Mouse (Mus musculus): ENCODE results near the gene Gabbr2. TPM values are rescaled to one million over a fixed set of nuclear protein-coding genes. Genes with fewer than 3 reads are reported as not detected.

The Gabbr2 gene
- total RNA-seq, 2 experiments from 2014 or later, result 242 to 264 TPM

- no peak for DNase-seq (ENCODE audit: extremely low spot score in 1 of 2, low spot score in 2 of 2)
- intact Hi-C loops (cut with DNase I), result no loop called here
These were observed 242.7 kb downstream of the Gabbr2 start for GRCm38 (mm10) chr4:46749015-46749414.

GRCm38 (mm10) chr4:46747007-46747746 is 244.5 kb downstream of the Gabbr2 start:
- intact Hi-C loops (cut with DNase I), result no loop called here
- DNase-seq (ENCODE audit: extremely low spot score in 1 of 2, low spot score in 2 of 2), result no peak

- intact Hi-C loops (cut with DNase I), result no loop called here
- no peak for DNase-seq (ENCODE audit: extremely low spot score in 1 of 2, low spot score in 2 of 2)
These were observed 246.1 kb downstream of the Gabbr2 start for GRCm38 (mm10) chr4:46745536-46745935.

GRCm38 (mm10) chr4:46744583-46745155 is 247.0 kb downstream of the Gabbr2 start:
- no peak for DNase-seq (ENCODE audit: extremely low spot score in 1 of 2, low spot score in 2 of 2)
- intact Hi-C loops (cut with DNase I), result no loop called here

- intact Hi-C loops (cut with DNase I), result no loop called here
- no peak for DNase-seq (ENCODE audit: extremely low spot score in 1 of 2, low spot score in 2 of 2)
These were observed 249.1 kb downstream of the Gabbr2 start for GRCm38 (mm10) chr4:46742601-46743000.

GRCm38 (mm10) chr4:46736910-46737511 is 254.7 kb downstream of the Gabbr2 start:
- intact Hi-C loops (cut with DNase I), result no loop called here
- no peak for DNase-seq (ENCODE audit: extremely low spot score in 1 of 2, low spot score in 2 of 2)

GRCm38 (mm10) chr4:46734906-46735305 is 256.8 kb downstream of the Gabbr2 start:
- no peak for DNase-seq (ENCODE audit: extremely low spot score in 1 of 2, low spot score in 2 of 2)
- intact Hi-C loops (cut with DNase I), result no loop called here

GRCm38 (mm10) chr4:46731590-46731989 is 260.1 kb downstream of the Gabbr2 start:
- DNase-seq (ENCODE audit: extremely low spot score in 1 of 2, low spot score in 2 of 2), result peak in 1 of 2 experiments; percentile 40
- intact Hi-C loops (cut with DNase I), result no loop called here

- intact Hi-C loops (cut with DNase I), result no loop called here
- DNase-seq (ENCODE audit: extremely low spot score in 1 of 2, low spot score in 2 of 2), result peak; percentile 60
These were observed 262.2 kb downstream of the Gabbr2 start for GRCm38 (mm10) chr4:46729306-46730042.

- no peak for DNase-seq (ENCODE audit: extremely low spot score in 1 of 2, low spot score in 2 of 2)
- intact Hi-C loops (cut with DNase I), result no loop called here
These were observed 263.4 kb downstream of the Gabbr2 start for GRCm38 (mm10) chr4:46728231-46728630.

GRCm38 (mm10) chr4:46727153-46727552 is 264.5 kb downstream of the Gabbr2 start:
- DNase-seq (ENCODE audit: extremely low spot score in 1 of 2, low spot score in 2 of 2), result no peak
- intact Hi-C loops (cut with DNase I), result no loop called here

- no peak for DNase-seq (ENCODE audit: extremely low spot score in 1 of 2, low spot score in 2 of 2)
- intact Hi-C loops (cut with DNase I), result no loop called here
These were observed 270.7 kb downstream of the Gabbr2 start for GRCm38 (mm10) chr4:46720821-46721557.

GRCm38 (mm10) chr4:46720070-46720469 is 271.6 kb downstream of the Gabbr2 start:
- no peak for DNase-seq (ENCODE audit: extremely low spot score in 1 of 2, low spot score in 2 of 2)
- intact Hi-C loops (cut with DNase I), result no loop called here

- intact Hi-C loops (cut with DNase I), result no loop called here
- no peak for DNase-seq (ENCODE audit: extremely low spot score in 1 of 2, low spot score in 2 of 2)
These were observed 273.0 kb downstream of the Gabbr2 start for GRCm38 (mm10) chr4:46718624-46719023.

- intact Hi-C loops (cut with DNase I), result no loop called here
- DNase-seq (ENCODE audit: extremely low spot score in 1 of 2, low spot score in 2 of 2), result no peak
These were observed 274.5 kb downstream of the Gabbr2 start for GRCm38 (mm10) chr4:46717156-46717555.

GRCm38 (mm10) chr4:46716361-46716760 is 275.3 kb downstream of the Gabbr2 start:
- intact Hi-C loops (cut with DNase I), result no loop called here
- DNase-seq (ENCODE audit: extremely low spot score in 1 of 2, low spot score in 2 of 2), result no peak

- no peak for DNase-seq (ENCODE audit: extremely low spot score in 1 of 2, low spot score in 2 of 2)
- intact Hi-C loops (cut with DNase I), result no loop called here
These were observed 281.1 kb downstream of the Gabbr2 start for GRCm38 (mm10) chr4:46710523-46710922.

- DNase-seq (ENCODE audit: extremely low spot score in 1 of 2, low spot score in 2 of 2), result no peak
- intact Hi-C loops (cut with DNase I), result no loop called here
These were observed 281.7 kb downstream of the Gabbr2 start for GRCm38 (mm10) chr4:46710018-46710417.

- DNase-seq (ENCODE audit: extremely low spot score in 1 of 2, low spot score in 2 of 2), result no peak
- intact Hi-C loops (cut with DNase I), result no loop called here
These were observed 282.2 kb downstream of the Gabbr2 start for GRCm38 (mm10) chr4:46709492-46709891.

Measured in left cerebral cortex, postnatal 10 days (tissue).